Mouse (Mus musculus) 416B (cell line): ENCODE measurements at regions not wholly inside any gene's neighbourhood (a gene's known extent, or its start where the extent isn't known, plus 50 kb on each side); places are given as distances from the start of the nearest gene placed in this dataset.

Source experiments
- DNase-seq: peaks from one replicate; pipeline ENCODE4 v3.0.0; 2011; ENCODE audit warnings: low read depth

- no peak for DNase-seq
Measured at GRCm38 (mm10) chr15:68366816-68367215, 1866.1 kb upstream of the Lrrc6 start.

DNA sequence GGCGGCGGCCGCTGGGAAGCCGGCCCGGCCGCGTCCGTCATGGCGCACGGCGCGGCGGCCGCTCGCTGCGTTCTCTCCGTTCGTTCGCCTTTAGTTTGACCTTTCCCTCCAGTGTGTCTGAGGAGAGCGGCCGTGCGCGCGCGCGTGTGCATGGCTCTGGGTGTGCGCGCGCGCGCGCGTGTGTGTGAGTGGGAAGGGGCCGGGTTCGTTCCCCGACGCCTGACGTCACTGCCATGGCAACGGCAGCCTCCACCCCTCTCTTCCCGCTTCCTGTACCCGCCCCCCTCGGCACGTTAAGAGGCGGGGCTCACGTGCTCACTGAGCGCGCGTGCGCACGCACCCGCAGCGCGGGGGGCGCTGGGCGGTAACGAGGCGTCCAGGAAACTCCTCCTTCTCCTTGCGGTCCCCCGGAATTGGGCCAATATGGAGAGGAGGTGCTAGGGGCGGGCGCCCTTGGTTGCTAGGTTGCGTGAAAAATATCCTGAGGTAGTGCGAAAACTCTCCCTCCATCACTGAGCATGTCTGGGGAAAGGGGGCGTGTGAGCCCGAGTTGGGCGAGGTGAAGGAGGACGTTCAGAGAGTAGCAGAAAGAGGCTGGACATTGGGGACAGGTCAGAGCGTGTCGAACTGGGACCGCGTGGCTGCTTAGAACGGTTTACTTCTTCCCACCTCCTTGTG, 1862.5 kb upstream of the Lrrc6 start:
- peak; percentile 99 for DNase-seq

GRCm38 (mm10) chr15:68362081-68363057, 1861.7 kb upstream of the Lrrc6 start:
- peak; percentile 71 for DNase-seq

DNA sequence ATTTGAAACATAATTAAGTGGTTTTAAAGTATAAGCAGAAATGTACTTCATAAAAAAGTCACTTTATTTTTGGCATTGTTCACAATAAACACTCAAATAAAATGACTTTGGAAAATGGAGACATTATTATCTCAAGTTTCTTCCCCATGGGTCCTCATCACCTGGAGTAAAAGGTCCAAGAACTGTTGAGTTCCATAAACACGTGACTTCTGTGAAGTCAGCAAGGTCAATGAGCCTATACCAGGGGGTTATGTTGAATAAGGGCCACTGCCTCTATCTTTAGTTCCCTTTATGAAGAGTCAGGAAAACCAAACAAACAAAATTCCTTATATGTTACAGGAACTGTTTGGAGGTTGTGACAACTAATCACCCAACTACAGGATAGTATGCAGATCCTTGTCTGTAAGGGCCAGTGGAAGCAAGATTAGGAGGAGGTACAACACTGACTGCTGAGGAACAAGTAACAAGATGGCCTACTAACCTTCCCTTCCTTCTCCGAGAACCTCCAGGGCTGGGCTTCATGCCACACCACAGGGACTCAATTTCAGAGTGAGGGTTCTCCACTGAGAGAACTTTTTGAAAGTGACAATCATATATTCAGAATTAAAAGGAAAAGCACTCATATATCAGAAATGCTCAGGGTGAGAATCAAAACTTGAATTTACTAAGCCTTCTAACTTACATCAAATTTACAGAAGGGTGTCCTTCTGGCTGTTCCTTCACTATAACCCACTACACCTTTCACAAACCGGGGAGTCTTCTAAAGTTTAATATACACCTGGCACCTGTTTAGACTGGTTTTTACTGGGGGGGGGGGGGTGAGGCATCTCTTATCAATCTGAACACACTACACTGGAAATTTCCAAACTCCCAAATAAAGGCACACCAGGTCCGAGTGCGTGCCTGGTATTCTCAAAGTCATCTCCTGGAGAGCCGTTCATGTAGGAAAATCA, 1860.5 kb upstream of the Lrrc6 start:
- peak; percentile 49 for DNase-seq

- no peak for DNase-seq
Measured at GRCm38 (mm10) chr15:68359496-68359895, 1858.8 kb upstream of the Lrrc6 start.

GRCm38 (mm10) chr15:68355957-68356356, 1855.2 kb upstream of the Lrrc6 start:
- peak; percentile 12 for DNase-seq

DNA sequence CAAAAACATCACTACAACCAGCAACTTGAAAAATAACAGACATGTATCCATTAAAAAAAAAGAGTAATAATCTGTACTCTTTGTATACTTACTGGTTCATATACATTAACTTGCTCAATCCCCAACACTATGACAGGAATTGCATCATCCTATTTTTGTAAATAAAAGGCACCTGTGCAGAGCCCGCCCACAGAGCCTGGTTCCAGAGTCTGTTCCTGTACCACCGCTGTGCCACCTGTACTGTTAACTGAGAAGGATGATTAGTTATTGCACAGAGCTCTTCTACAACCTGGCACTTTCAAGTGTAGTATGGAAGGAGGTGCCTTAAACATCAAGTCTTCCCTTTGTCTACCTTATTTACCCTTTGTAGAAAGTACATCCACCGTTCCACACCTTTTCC, 1843.9 kb upstream of the Lrrc6 start:
- DNase-seq: no peak

- DNase-seq: peak; percentile 9
Measured at GRCm38 (mm10) chr15:68342542-68342941, 1841.8 kb upstream of the Lrrc6 start.

DNA sequence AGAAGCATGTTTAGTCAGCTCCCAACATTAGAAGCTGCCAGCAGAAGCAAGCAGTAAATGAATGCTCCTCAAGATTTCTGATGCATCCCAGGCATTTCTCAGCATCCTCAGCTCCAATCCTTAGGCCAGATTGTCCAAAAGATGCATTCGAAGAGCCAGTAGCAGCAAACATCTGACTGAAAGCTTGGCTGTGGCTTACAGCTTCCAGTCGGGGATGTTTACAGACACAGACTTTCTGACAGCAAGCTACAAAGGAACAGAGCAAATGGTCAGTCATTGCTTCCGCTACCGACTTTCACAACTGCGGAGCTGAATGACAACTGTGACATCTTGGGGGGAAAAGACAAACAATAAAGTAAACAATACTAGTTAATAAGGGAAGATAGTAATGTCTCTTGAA, 1840.3 kb upstream of the Lrrc6 start:
- DNase-seq: no peak

GRCm38 (mm10) chr15:68337264-68337663, 1836.6 kb upstream of the Lrrc6 start:
- no peak for DNase-seq

- DNase-seq: no peak
Measured at GRCm38 (mm10) chr15:68335837-68336236, 1835.1 kb upstream of the Lrrc6 start.

- no peak for DNase-seq
Measured at GRCm38 (mm10) chr15:68316116-68316515, 1815.4 kb upstream of the Lrrc6 start.
